Mouse (Mus musculus): Measurements from ENCODE around the gene Nfatc4. TPM values are rescaled to one million over a fixed set of nuclear protein-coding genes. Genes with fewer than 3 reads are reported as not detected.

Gene Nfatc4
- polyA plus RNA-seq, 1 experiment from 2014 or later: 22.0 TPM

DNA sequence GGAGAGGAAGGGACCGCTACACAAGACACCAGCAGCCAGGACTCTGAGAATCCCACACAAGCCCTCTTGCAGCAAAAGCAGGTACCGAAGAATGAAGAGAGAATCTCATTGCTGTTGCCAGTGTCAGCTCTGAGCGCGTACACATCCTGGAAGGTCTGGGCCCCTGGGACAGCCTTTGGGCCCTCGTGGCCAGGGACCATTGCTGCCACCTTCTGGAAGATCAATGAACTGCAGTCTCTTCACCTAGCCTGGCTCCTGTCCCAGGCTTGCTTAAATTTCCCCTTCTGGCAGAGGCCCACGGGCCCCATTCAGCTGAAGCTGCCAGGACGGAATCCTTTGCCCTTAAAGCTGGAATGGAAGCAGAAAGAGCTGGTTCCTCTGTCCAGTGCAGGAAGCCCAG is 40.8 kb downstream of the Nfatc4 start:
- Histone ChIP-seq H3K27ac (no peak overlapping the region), H3K4me3 (no peak overlapping the region), H3K27me3 (replicated peaks) (no peaks in the 10 kb centered on the region), H3K4me1 (peaks cover 7% of the 10 kb centered on the region; the same call in 1 of the 2 replicates), H3K36me3 (peaks cover 44% of the 10 kb centered on the region), H3K9ac (no peak overlapping the region), H3K4me2 (replicated peaks) (no peak overlapping the region), H3K9me3 (no peaks in the 10 kb centered on the region)
- ATAC-seq (ENCODE audit: low FRiP score, low read depth): 0 out of 2 replicates have a peak, but pooled peaks have one; percentile 64
- 33% methylated on average over 7 of the region's 7 CpGs for WGBS

GRCm38 (mm10) chr14:55866962-55867361 is 44.0 kb downstream of the Nfatc4 start:
- ATAC-seq (ENCODE audit: low FRiP score, low read depth): no peak
- peaks cover 73% of the 10 kb centered on the region for H3K36me3 ChIP-seq

GRCm38 (mm10) chr14:55868230-55869026 is 45.5 kb downstream of the Nfatc4 start:
- peaks cover 8% of the 10 kb centered on the region; the same call in 1 of the 2 replicates for H3K4me1 ChIP-seq
- 87% methylated on average over 14 of the region's 14 CpGs for WGBS
- H3K9me3 ChIP-seq: no peaks in the 10 kb centered on the region
- no peak overlapping the region for H3K4me2 ChIP-seq (replicated peaks)
- H3K27ac ChIP-seq: no peak overlapping the region
- ATAC-seq (ENCODE audit: low FRiP score, low read depth): no peak
- H3K4me3 ChIP-seq: no peak overlapping the region
- H3K36me3 ChIP-seq: peaks cover 81% of the 10 kb centered on the region
- no peak overlapping the region for H3K9ac ChIP-seq
- no peaks in the 10 kb centered on the region for H3K27me3 ChIP-seq (replicated peaks)

More at GRCm38 (mm10) chr14:55866962-55867361, 44.0 kb downstream of the Nfatc4 start:
- Histone ChIP-seq H3K4me1 (no peaks in the 10 kb centered on the region), H3K9ac (no peak overlapping the region), H3K27me3 (replicated peaks) (no peaks in the 10 kb centered on the region), H3K27ac (no peak overlapping the region), H3K4me2 (replicated peaks) (no peak overlapping the region), H3K9me3 (no peaks in the 10 kb centered on the region), H3K4me3 (no peak overlapping the region)
- WGBS: 41% methylated on average over 4 of the region's 4 CpGs

DNA sequence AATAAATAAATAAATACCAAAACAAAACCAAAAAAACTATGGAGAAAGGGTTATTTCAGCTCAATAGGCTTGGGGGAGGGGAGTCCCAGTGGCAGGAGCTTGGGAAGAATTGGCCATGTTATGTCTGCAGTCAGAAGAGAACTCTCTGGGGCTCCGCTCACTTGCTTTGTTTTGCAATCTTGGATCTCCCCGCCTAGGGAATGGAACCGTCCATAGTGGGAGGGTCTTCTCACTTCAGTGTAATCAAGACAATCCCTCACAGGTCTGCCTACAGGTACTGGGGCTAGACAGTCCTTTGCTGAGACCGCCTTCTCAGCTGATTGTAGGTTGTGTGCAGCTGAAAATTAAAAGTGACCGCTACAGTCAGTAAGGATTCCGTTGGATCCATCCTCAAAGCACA is 46.6 kb downstream of the Nfatc4 start:
- ATAC-seq (ENCODE audit: low FRiP score, low read depth): no peak
- peaks cover 10% of the 10 kb centered on the region; the same call in 1 of the 2 replicates for H3K4me1 ChIP-seq
- H3K9ac ChIP-seq: no peak overlapping the region
- no peaks in the 10 kb centered on the region for H3K27me3 ChIP-seq (replicated peaks)
- 95% methylated on average over 6 of the region's 6 CpGs for WGBS
- no peak overlapping the region for H3K4me2 ChIP-seq (replicated peaks)
- no peaks in the 10 kb centered on the region for H3K9me3 ChIP-seq
- no peak overlapping the region for H3K4me3 ChIP-seq
- H3K27ac ChIP-seq: no peak overlapping the region
- peaks cover 72% of the 10 kb centered on the region for H3K36me3 ChIP-seq

DNA sequence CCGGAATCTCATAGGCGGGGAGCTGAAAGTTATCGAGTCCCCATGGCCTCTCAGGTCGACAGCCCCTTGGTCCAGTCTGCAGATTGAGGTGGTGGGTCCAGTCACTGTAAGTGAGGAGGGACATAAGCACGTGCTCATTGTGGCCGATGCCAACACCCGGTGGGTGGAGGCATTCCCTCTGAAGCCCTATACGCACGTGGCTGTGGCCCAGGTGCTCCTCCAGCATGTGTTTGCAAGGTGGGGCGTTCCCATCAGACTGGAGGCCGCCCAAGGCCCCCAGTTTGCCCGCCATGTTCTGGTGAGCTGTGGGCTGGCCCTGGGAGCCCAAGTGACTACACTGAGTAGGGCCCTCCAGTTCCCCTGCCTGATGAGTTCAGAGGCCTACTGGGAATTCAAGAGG is 49.1 kb downstream of the Nfatc4 start:
- H3K9ac ChIP-seq: no peak overlapping the region
- H3K36me3 ChIP-seq: peaks cover 51% of the 10 kb centered on the region
- no peaks in the 10 kb centered on the region for H3K9me3 ChIP-seq
- WGBS: 93% methylated on average over 12 of the region's 12 CpGs
- no peak for ATAC-seq (ENCODE audit: low FRiP score, low read depth)
- no peak overlapping the region for H3K27ac ChIP-seq
- H3K4me3 ChIP-seq: no peak overlapping the region
- H3K4me2 ChIP-seq (replicated peaks): no peak overlapping the region
- H3K27me3 ChIP-seq (replicated peaks): no peaks in the 10 kb centered on the region
- peaks cover 10% of the 10 kb centered on the region; the same call in 1 of the 2 replicates for H3K4me1 ChIP-seq

GRCm38 (mm10) chr14:55872551-55872950 is 49.6 kb downstream of the Nfatc4 start:
- no peak for ATAC-seq (ENCODE audit: low FRiP score, low read depth)
- Histone ChIP-seq H3K4me3 (no peak overlapping the region), H3K9me3 (no peaks in the 10 kb centered on the region), H3K9ac (no peak overlapping the region), H3K27me3 (replicated peaks) (no peaks in the 10 kb centered on the region), H3K4me2 (replicated peaks) (no peak overlapping the region), H3K4me1 (peaks cover 10% of the 10 kb centered on the region; the same call in 1 of the 2 replicates), H3K36me3 (peaks cover 51% of the 10 kb centered on the region), H3K27ac (no peak overlapping the region)
- 86% methylated on average over 17 of the region's 17 CpGs for WGBS

DNA sequence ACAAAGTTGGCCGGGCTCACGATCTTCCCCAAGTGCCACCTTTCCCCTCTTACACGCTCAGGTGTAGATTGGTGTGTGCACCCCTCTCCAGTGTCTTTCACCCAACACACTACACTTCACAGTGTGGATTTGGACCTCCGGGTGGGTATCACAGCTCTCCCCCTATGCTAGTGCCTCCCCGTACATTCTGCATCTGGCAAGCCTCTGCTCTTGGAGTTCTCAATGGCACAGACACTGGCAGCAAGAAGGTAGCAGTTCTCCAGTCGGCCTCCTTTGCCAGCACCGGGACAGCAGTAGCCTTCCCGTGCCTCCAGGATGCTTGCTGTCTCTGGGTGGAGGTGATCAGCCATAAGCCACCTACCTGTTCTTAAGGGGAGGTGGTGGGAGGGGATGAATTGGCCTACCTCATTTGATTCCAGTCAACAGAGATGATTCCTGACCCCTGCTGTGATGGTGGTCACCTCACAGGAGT is 50.3 kb downstream of the Nfatc4 start:
- Histone ChIP-seq H3K9me3 (no peaks in the 10 kb centered on the region), H3K9ac (no peak overlapping the region), H3K36me3 (peaks cover 44% of the 10 kb centered on the region), H3K4me3 (no peak overlapping the region), H3K4me1 (peaks cover 10% of the 10 kb centered on the region; the same call in 1 of the 2 replicates), H3K27me3 (replicated peaks) (no peaks in the 10 kb centered on the region), H3K27ac (no peak overlapping the region), H3K4me2 (replicated peaks) (peak overlapping the region; percentile 44)
- 88% methylated on average over 8 of the region's 8 CpGs for WGBS
- ATAC-seq (ENCODE audit: low FRiP score, low read depth): peak; percentile 49

- peaks cover 37% of the 10 kb centered on the region for H3K36me3 ChIP-seq
- no peak overlapping the region; the same call in 1 of the 2 replicates for H3K9ac ChIP-seq
- ATAC-seq (ENCODE audit: low FRiP score, low read depth): peak; percentile 65
- 0 out of 2 replicates have a peak overlapping the region, but pooled peaks have one; percentile 20 for H3K27ac ChIP-seq
- peaks cover 10% of the 10 kb centered on the region; the same call in 1 of the 2 replicates for H3K4me1 ChIP-seq
- 15% methylated on average over 30 of the region's 30 CpGs for WGBS
- H3K9me3 ChIP-seq: no peaks in the 10 kb centered on the region
- no peaks in the 10 kb centered on the region for H3K27me3 ChIP-seq (replicated peaks)
- H3K4me2 ChIP-seq (replicated peaks): peak overlapping the region; percentile 44
- H3K4me3 ChIP-seq: no peak overlapping the region
Measured at GRCm38 (mm10) chr14:55873714-55874683, 51.1 kb downstream of the Nfatc4 start.

DNA sequence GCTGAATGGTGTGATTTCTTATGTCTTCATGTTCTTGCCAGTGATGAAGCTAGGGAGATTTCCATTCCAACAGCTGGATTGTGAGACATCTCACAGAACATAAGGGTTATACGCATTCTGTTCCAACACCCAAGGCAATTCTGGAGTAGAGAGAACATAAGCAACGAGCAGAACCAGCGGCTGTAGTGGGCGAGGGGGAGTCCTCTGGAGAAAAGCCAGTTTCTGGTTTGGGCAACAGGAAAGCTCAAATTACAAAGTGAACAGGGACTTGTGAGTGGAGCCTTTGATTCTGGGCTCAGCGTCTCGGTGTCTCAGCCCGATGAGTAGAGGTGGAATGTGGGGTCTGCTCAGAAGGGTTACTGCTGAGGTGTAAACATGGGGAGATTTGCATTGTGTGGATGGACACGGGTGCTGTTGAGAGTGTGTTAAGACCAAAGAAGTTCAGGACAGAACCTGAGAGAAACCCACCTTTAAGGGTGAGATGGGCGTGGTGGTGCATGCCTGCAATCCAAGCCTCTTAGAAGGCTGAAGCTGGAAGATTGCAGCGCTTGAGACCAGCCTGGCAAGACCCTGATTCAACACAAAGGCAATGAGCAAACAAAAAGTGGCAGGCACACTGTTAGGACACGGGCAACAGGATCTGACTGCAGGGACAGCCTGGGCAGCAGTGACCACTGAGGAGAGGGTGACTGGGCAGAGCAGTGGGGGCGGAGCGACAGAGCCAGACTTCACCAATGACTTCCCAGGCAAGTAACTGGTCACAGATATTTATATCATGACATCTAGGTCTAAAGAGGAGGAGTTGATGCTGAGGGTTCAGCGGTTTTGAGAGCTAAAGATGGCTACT is 54.7 kb downstream of the Nfatc4 start:
- Histone ChIP-seq H3K27ac (no peak overlapping the region), H3K27me3 (replicated peaks) (no peaks in the 10 kb centered on the region), H3K9ac (no peak overlapping the region), H3K4me1 (peaks cover 10% of the 10 kb centered on the region; the same call in 1 of the 2 replicates), H3K4me3 (no peak overlapping the region), H3K9me3 (no peaks in the 10 kb centered on the region), H3K4me2 (replicated peaks) (peak overlapping the region; percentile 22; the same call in 1 of the 2 replicates), H3K36me3 (peaks cover 1% of the 10 kb centered on the region; the same call in 1 of the 2 replicates)
- 29% methylated on average over 14 of the region's 14 CpGs for WGBS
- no peak for ATAC-seq (ENCODE audit: low FRiP score, low read depth)

- ATAC-seq (ENCODE audit: low FRiP score, low read depth): no peak
- 26% methylated on average over 7 of the region's 7 CpGs for WGBS
- H3K4me3 ChIP-seq: no peak overlapping the region
- no peak overlapping the region for H3K4me2 ChIP-seq (replicated peaks)
- no peak overlapping the region for H3K9ac ChIP-seq
- H3K27ac ChIP-seq: no peak overlapping the region
- H3K36me3 ChIP-seq: no peaks in the 10 kb centered on the region
- no peaks in the 10 kb centered on the region for H3K9me3 ChIP-seq
- H3K27me3 ChIP-seq (replicated peaks): no peaks in the 10 kb centered on the region
- 0 out of 2 replicates have a peak, but pooled peaks cover 2% of the 10 kb centered on the region for H3K4me1 ChIP-seq
Measured at GRCm38 (mm10) chr14:55878316-55878940, 55.5 kb downstream of the Nfatc4 start.

DNA sequence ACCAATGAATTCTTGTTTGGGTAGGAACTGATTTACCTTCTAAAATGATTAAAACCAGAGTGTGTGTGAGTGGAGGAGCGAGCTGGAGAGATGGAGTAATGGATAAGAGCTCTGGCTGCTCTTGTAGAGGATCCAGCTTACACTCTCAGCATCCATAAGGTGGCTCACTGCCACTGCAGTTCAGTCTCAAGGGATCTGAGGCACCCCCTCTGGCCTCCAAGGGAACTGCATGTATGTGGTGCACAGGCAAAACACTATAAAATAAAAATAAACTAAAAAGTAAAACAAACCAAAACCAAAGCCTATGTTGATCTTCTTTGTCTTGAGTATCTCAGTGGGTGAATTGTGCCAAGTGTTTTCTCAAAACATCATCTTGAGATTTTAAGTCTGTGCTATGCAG is 56.7 kb downstream of the Nfatc4 start:
- Histone ChIP-seq H3K4me2 (replicated peaks) (no peak overlapping the region), H3K4me3 (no peak overlapping the region), H3K4me1 (peaks cover 9% of the 10 kb centered on the region), H3K27ac (no peak overlapping the region), H3K36me3 (no peaks in the 10 kb centered on the region), H3K9ac (no peak overlapping the region), H3K9me3 (no peaks in the 10 kb centered on the region), H3K27me3 (replicated peaks) (no peaks in the 10 kb centered on the region)
- ATAC-seq (ENCODE audit: low FRiP score, low read depth): no peak
- WGBS: 47% methylated on average over 1 of the region's 1 CpGs
